Mouse (Mus musculus): ENCODE results near the gene Slc8a1.

- TF ChIP-seq CTCF (IDR thresholded peaks at IDR 0.05; ENCODE audit: low read depth), result no peak
- no peak for TF ChIP-seq EP300 (IDR thresholded peaks at IDR 0.05; ENCODE audit: low read depth)
Observed at GRCm38 (mm10) chr17:81391478-81391877, 346.7 kb downstream of the Slc8a1 start.
